Mouse (Mus musculus): ENCODE results near the gene Ift122.

DNA sequence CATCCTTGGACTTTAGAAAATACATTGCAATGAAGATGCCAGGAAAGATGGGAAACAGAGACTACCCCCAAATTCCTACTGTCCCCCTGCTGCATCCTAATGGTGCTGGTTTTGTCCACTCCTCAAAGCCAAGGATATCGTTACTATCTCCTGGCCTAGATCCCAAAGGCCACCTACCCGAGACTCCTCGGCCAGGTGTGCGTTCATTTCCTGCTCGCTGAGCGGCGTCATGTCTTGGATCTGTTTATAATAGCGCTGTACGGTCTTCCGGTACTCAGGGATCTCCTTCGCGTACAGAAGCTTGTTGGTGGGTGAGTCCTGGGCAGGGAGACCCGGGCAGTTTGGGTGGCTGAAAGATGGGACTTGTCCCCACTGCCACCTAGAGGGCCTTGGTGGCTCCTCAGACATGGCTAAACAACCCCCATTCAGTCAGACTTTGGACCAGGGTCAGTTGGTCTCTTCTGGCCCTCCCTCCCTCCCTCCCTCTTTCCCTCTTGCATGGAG, 103.2 kb downstream of the Ift122 start:
- no peak for TF ChIP-seq CTCF (IDR thresholded peaks at IDR 0.05 in 2 of 3, conservative IDR thresholded peaks at IDR 0.05 in 1 of 3; ENCODE audit: control insufficient read depth in 1 of 3, insufficient read depth in 1 of 3, low read depth in 2 of 3, low read length in 3 of 3, poor library complexity in 1 of 3, severe bottlenecking in 1 of 3)
- no peak for TF ChIP-seq NRF1 (IDR thresholded peaks at IDR 0.05; ENCODE audit: insufficient read depth, low read depth, low read length, poor library complexity, severe bottlenecking)
- no peak for TF ChIP-seq EP300 (IDR thresholded peaks at IDR 0.05; ENCODE audit: low read depth in 1 of 2, low read length in 2 of 2)
